Mouse (Mus musculus) heart, embryonic 14.5 days (tissue): Measurements from ENCODE around the gene Dnaja3. TPM values are rescaled to one million over a fixed set of nuclear protein-coding genes. Genes with fewer than 3 reads are reported as not detected.

Experiments
- ATAC-seq: fragments of 200-750 bp; cut with Nextera tagmentation; 2 replicates; pipeline ENCODE4 v1.8.0; 2017; ENCODE audit warnings: low read depth, moderate TSS enrichment; ENCODE audit not compliant: insufficient number of reproducible peaks, insufficient read depth, low FRiP score
- H3K27ac ChIP-seq, 2 experiments: fragments of 200-500 bp in 1 of 2; fragments of 300-500 bp in 1 of 2; sonication (generic) in 1 of 2; replicated peaks in 1 of 2; 2 replicates each; pipeline ENCODE4 v1.5.1; 2012 to 2014; ENCODE audit warnings: low read depth in 2 of 2, low read length in 2 of 2, control low read depth in 1 of 2, mild to moderate bottlenecking in 1 of 2, mixed read lengths in 1 of 2; ENCODE audit not compliant: control insufficient read depth in 1 of 2, insufficient read depth in 1 of 2
- H3K27me3 ChIP-seq: fragments of 300-500 bp; sonication (generic); 2 replicates; pipeline ENCODE4 v1.6.1; 2014; ENCODE audit warnings: mild to moderate bottlenecking, low read length, control low read depth; ENCODE audit not compliant: control insufficient read depth, insufficient read depth
- H3K36me3 ChIP-seq: fragments of 300-500 bp; sonication (generic); 2 replicates; pipeline ENCODE4 v1.6.1; 2014; ENCODE audit warnings: mild to moderate bottlenecking, control low read depth, low read length, mixed read lengths; ENCODE audit not compliant: control insufficient read depth, insufficient read depth
- H3K4me1 ChIP-seq, 2 experiments: fragments of 200-500 bp in 1 of 2; fragments of 300-500 bp in 1 of 2; sonication (generic) in 1 of 2; 2 replicates each; pipeline ENCODE4 v1.6.1; 2012 to 2014; ENCODE audit warnings: low read length in 2 of 2, control low read depth in 1 of 2, mixed read lengths in 1 of 2; ENCODE audit not compliant: control insufficient read depth in 2 of 2, insufficient read depth in 2 of 2
- H3K4me2 ChIP-seq: fragments of 300-500 bp; sonication (generic); 2 replicates; pipeline ENCODE4 v1.6.1; 2014; ENCODE audit warnings: mild to moderate bottlenecking, low read length
- H3K4me3 ChIP-seq, 2 experiments: fragments of 200-500 bp in 1 of 2; fragments of 300-500 bp in 1 of 2; sonication (generic) in 1 of 2; 2 replicates each; pipeline ENCODE4 v1.5.1; 2012 to 2014; ENCODE audit warnings: low read length in 2 of 2, mild to moderate bottlenecking in 2 of 2, control low read depth in 1 of 2, low read depth in 1 of 2, moderate library complexity in 1 of 2; ENCODE audit not compliant: control insufficient read depth in 1 of 2, insufficient read depth in 1 of 2
- H3K9ac ChIP-seq: fragments of 300-500 bp; sonication (generic); 2 replicates; pipeline ENCODE4 v1.6.1; 2014; ENCODE audit warnings: mild to moderate bottlenecking, low read length
- H3K9me3 ChIP-seq: fragments of 300-500 bp; sonication (generic); 2 replicates; pipeline ENCODE4 v1.6.1; 2016; ENCODE audit warnings: low read length, control low read depth; ENCODE audit not compliant: control insufficient read depth
- WGBS: fragments of 180-500 bp; shearing (Covaris S2); extraction: QIAGEN DNeasy Blood & Tissue Kit; methylation state at CpG from one replicate; pipeline ENCODE4 v1.1.7; 2014; 5-methylcytosine and 5-hydroxymethylcytosine counted together
- polyA plus RNA-seq: library from polyadenylated mRNA; unstranded; fragments of >200 nt; fragmentation: Nextera tagmentation; extraction: Ambion mirVana; gene quantifications from 2 replicates; pipeline ENCODE4 v1.2.1, GENCODE M21; 2014

Dnaja3 gene
- polyA plus RNA-seq, 1 experiment from 2014 or later: 70.3 TPM

DNA sequence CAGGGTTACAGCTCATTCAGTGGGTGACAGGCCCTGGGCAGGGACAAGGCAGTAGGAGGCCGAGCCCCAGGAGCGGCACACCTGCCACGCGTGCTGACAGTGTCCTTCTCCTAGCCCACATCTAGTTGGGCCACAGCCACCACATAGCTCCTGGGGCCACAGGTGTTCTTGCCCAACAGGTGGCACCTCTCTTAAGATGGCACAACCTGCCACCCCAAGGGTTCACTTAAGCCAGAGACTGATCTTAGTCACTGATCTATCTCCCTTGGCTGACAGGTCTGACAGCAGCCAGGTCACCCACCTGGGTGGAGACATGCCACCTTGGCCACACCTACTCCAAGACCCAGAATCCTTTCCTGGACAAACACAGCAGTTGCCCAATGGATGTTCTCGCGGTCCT is 3.1 kb downstream of the Dnaja3 start:
- Histone ChIP-seq H3K4me1 (peaks cover 60 to 83% of the 10 kb centered on the region in 2 experiments), H3K27ac (peak overlapping the region; percentile 81 to 91), H3K9ac (peak overlapping the region; percentile 9; the same call in 1 of the 2 replicates), H3K9me3 (no peaks in the 10 kb centered on the region), H3K4me2 (peak overlapping the region; percentile 89), H3K36me3 (peaks cover 19% of the 10 kb centered on the region), H3K27me3 (no peaks in the 10 kb centered on the region), H3K4me3 (no peak overlapping the region)
- WGBS: 72% methylated on average over 6 of the region's 6 CpGs
- no peak for ATAC-seq

DNA sequence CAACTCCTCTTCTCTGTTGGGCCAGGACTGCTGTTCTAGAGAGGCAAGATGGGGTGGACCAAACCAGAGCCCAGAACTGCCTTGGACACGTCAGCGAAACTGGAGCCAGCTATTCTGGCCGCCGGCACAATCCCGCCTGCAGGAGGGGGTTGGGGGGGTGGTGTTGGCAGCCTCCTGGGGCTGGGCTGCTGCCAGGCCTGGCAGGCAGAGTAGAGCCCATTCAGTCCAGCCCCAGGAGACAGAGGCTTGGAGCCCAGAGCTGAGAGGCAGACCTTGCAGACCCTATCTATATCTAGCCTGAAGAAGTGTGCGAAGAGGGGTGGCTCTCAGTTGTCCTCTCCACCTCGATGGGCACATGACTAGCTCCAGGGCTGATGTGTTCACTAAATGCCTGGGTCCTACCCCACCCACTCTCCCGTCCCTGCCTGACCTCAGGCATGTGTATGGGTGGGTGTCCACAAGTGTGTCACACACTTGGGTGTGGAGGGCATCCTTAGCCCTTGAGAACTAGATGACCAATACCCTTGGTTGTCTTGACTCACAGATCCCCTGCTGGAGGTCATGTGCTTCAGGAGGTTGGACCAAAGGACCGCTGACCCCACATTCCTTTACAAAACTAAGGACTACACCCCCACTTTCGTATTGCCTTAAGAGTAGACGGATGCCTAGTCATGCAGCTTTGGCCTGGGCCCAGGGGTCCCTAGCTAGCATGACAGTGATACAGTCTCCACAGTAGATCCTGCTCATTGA is 4.1 kb downstream of the Dnaja3 start:
- Histone ChIP-seq H3K27ac (peak overlapping the region; percentile 85 to 91), H3K4me1 (peaks cover 62 to 87% of the 10 kb centered on the region in 2 experiments), H3K4me3 (no peak overlapping the region), H3K9me3 (no peaks in the 10 kb centered on the region), H3K9ac (peak overlapping the region; percentile 49; the same call in 1 of the 2 replicates), H3K36me3 (peaks cover 28% of the 10 kb centered on the region), H3K4me2 (peak overlapping the region; percentile 89), H3K27me3 (no peaks in the 10 kb centered on the region)
- WGBS: 29% methylated on average over 11 of the region's 11 CpGs
- ATAC-seq: peak; percentile 51

DNA sequence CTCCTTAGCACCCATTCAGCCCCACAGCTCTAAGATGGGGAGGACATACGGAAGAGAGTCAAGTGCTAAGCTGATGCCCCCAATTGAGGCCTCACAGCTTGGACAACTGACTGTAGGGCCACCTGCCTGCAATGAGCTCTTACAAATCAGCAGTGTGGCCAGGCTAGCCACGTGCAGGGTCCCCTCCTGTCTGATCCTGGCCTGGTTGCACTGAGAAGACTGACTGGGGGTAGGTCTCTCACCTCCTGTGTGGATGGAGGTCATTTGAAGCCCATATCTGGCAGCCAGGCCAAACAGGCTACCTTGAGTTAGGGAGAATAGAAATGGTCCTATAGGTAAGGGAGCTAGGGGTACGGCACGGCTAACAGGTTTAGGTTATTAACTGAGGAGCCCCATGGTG is 6.1 kb downstream of the Dnaja3 start:
- Histone ChIP-seq H3K9ac (peak overlapping the region; percentile 38; the same call in 1 of the 2 replicates), H3K36me3 (peaks cover 48% of the 10 kb centered on the region), H3K4me1 (peaks cover 60 to 75% of the 10 kb centered on the region in 2 experiments), H3K27me3 (no peaks in the 10 kb centered on the region), H3K27ac (no peak overlapping the region), H3K9me3 (no peaks in the 10 kb centered on the region), H3K4me3 (no peak overlapping the region), H3K4me2 (no peak overlapping the region)
- no peak for ATAC-seq
- 69% methylated on average over 4 of the region's 4 CpGs for whole genome bisulfite sequencing

DNA sequence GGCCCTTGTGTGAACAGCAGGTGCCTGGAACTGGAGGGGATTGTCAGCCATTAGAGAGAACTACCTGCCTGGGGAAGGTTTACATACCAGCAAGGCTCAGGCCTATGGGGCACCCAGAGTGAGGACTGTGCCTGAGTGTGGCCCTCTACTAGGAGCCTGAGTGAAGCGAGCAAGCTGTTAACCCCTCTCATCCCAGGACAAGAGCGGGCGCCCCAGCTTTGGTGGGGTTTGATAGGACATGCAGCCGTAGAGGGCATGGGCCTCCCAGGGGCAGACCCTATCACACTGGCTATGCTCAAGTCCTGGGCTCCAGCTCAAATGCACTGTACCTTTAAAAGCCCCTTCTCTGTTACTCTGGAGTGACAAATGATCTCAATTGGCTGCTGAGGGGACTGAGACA is 7.0 kb downstream of the Dnaja3 start:
- Histone ChIP-seq H3K27me3 (no peaks in the 10 kb centered on the region), H3K4me3 (no peak overlapping the region; a peak in 1 of 4 replicates), H3K27ac (peak overlapping the region; percentile 55 to 72), H3K4me1 (peaks cover 50 to 70% of the 10 kb centered on the region in 2 experiments), H3K36me3 (peaks cover 58% of the 10 kb centered on the region), H3K9me3 (no peaks in the 10 kb centered on the region), H3K9ac (peak overlapping the region; percentile 52), H3K4me2 (peak overlapping the region; percentile 23; the same call in 1 of the 2 replicates)
- 41% methylated on average over 4 of the region's 4 CpGs for WGBS
- no peak for ATAC-seq

DNA sequence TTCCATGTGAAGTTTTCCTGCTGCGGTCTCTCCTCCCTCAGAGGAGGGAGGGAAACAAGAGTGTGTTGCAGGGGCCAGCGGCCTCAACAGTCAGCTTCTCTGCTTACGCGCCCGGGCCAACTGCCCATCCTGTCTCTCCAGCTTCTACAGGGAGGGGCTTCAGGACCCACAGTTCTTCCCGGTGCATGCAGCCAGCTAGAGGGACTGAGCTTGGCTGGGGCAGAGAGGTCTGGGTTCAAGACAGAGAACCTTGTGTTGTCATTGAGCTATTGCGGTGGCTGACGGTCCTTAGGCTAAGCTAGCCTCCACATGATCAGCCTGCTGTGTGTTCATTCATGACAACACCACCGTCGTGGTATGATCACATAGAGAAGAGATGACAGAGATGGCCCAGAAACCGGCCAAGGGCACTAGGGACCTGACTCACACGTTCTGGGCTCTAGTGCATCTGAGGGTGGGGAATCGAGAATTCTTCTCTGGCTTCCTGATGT is 7.9 kb downstream of the Dnaja3 start:
- Histone ChIP-seq H3K4me1 (peaks cover 54 to 70% of the 10 kb centered on the region in 2 experiments), H3K27ac (peak overlapping the region; percentile 55 to 72), H3K4me3 (no peak overlapping the region; a peak in 1 of 4 replicates), H3K9ac (peak overlapping the region; percentile 52), H3K36me3 (peaks cover 67% of the 10 kb centered on the region), H3K4me2 (0 out of 2 replicates have a peak overlapping the region, but pooled peaks have one; percentile 23), H3K27me3 (no peaks in the 10 kb centered on the region), H3K9me3 (no peaks in the 10 kb centered on the region)
- WGBS: 42% methylated on average over 13 of the region's 13 CpGs
- ATAC-seq: 0 out of 2 replicates have a peak, but pooled peaks have one; percentile 26

DNA sequence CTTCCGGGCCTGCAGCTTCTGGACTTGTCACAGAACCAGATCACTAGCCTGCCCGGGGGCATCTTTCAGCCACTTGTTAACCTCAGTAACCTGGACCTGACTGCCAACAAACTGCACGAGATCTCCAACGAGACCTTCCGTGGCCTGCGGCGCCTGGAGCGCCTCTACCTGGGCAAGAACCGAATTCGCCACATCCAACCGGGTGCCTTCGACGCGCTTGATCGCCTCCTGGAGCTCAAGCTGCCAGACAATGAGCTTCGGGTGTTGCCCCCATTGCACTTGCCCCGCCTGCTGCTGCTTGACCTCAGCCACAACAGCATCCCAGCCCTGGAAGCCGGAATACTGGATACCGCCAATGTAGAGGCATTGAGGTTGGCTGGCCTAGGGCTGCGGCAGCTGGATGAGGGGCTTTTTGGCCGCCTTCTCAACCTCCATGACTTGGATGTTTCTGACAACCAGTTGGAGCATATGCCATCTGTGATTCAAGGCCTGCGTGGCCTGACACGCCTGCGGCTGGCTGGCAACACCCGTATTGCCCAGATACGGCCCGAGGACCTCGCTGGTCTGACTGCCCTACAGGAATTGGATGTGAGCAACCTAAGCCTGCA is 8.7 kb downstream of the Dnaja3 start:
- 91% methylated on average over 28 of the region's 28 CpGs for WGBS
- H3K4me1 ChIP-seq: peaks cover 52 to 70% of the 10 kb centered on the region in 2 experiments
- H3K27ac ChIP-seq: no peak overlapping the region
- H3K9ac ChIP-seq: peak overlapping the region; percentile 13; the same call in 1 of the 2 replicates
- H3K27me3 ChIP-seq: no peaks in the 10 kb centered on the region
- peaks cover 69% of the 10 kb centered on the region for H3K36me3 ChIP-seq
- H3K4me3 ChIP-seq: no peak overlapping the region
- ATAC-seq: no peak
- no peaks in the 10 kb centered on the region for H3K9me3 ChIP-seq
- no peak overlapping the region for H3K4me2 ChIP-seq

DNA sequence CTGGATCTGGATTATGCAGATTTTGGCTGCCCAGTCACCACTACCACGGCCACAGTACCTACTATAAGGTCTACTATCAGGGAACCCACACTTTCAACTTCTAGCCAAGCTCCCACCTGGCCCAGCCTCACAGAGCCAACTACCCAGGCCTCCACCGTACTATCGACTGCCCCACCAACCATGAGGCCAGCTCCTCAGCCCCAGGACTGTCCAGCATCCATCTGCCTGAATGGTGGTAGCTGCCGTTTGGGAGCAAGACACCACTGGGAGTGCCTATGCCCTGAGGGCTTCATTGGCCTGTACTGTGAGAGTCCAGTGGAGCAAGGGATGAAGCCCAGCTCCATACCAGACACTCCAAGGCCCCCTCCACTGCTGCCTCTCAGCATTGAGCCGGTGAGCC is 9.4 kb downstream of the Dnaja3 start:
- no peak overlapping the region for H3K4me3 ChIP-seq
- H3K36me3 ChIP-seq: peaks cover 70% of the 10 kb centered on the region
- no peak overlapping the region for H3K27ac ChIP-seq
- no peak overlapping the region for H3K9ac ChIP-seq
- H3K9me3 ChIP-seq: no peaks in the 10 kb centered on the region
- H3K4me1 ChIP-seq: peaks cover 47 to 68% of the 10 kb centered on the region in 2 experiments
- H3K4me2 ChIP-seq: no peak overlapping the region
- no peaks in the 10 kb centered on the region for H3K27me3 ChIP-seq
- no peak for ATAC-seq
- WGBS: 86% methylated on average over 5 of the region's 5 CpGs
